ENCODE assay signal across 12 mouse cellular contexts in the genomic region with DNA sequence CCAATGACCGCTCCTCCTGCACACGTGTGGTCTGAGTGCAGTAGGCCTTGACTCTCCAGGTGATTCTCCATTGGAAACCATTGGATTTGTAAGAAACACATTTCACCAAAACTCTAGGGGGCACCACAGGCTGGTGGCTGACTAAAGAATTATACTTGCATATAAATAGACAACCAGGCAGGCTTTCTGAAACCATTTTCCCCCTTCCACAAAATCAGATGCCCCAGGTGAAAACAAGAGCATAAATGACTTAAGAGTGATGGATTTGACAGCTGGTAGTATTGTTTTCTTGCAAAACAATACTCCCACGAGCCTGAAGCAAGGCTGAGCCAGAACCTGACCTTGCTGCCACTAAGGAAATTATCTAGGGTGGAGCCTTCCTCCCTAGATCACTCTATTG. TPM values are rescaled to one million over a fixed set of nuclear protein-coding genes. Genes with fewer than 3 reads are reported as not detected.
A peak's percentile ranks its signal among the peaks of the same experiment; 100 is the strongest.
DNase-seq lines count a peak whose midpoint lies in the region; ATAC-seq and TF ChIP-seq lines count a peak whose summit lies in the region.
"Had no signal": no experiment of that assay in that cellular context is flagged by ENCODE, and none has a peak within 500 bp of the region (broad histone marks: within the 10 kb centered on the region; RNA-seq: fewer than 3 reads in every experiment).

No protein-coding gene starts in this region.

- DNase-seq in frontal cortex, postnatal 25 days (ENCODE audit: low spot score in 2 of 2): no peak
- peak; percentile 57 for DNase-seq in right cerebral cortex, adult 18-20 months
- DNase-seq in right cerebral cortex, postnatal 25 days: no peak
- DNase-seq in heart, postnatal 0 days (ENCODE audit: low spot score): peak; percentile 5
- no peak for DNase-seq in spleen, adult 12 weeks (ENCODE audit: low spot score)
- no peak for DNase-seq in thymus, adult 18-20 months
- no peak for DNase-seq in kidney, postnatal 10 days

- no peak; the same call in 1 of the 2 replicates for TF ChIP-seq CTCF in heart, postnatal 0 days (IDR thresholded peaks at IDR 0.05; ENCODE audit: low read depth)

- H3K4me1 ChIP-seq in heart, postnatal 0 days (ENCODE audit: control insufficient read depth, insufficient read depth): no peaks in the 10 kb centered on the region
- H3K4me1 ChIP-seq: embryonic facial prominence, embryonic 12.5 days had no signal

- peak; percentile 62 for ATAC-seq in frontal cortex, adult (ENCODE audit: low TSS enrichment)
- ATAC-seq in heart, postnatal 0 days (ENCODE audit: insufficient read depth, low read depth): peak; percentile 20; the same call in 1 of the 2 replicates

- no peaks in the 10 kb centered on the region for H3K9me3 ChIP-seq in heart, postnatal 0 days (replicated peaks; ENCODE audit: control insufficient read depth, low read length)
- H3K9me3 ChIP-seq: embryonic facial prominence, embryonic 12.5 days; G1E had no signal

- no peak overlapping the region for H3K27ac ChIP-seq in heart, postnatal 0 days (ENCODE audit: low read depth)
- H3K27ac ChIP-seq: embryonic facial prominence, embryonic 12.5 days had no signal

- no peaks in the 10 kb centered on the region for H3K27me3 ChIP-seq in heart, postnatal 0 days (ENCODE audit: control insufficient read depth, insufficient read depth, low read length)
- H3K27me3 ChIP-seq: embryonic facial prominence, embryonic 12.5 days had no signal

- no peaks in the 10 kb centered on the region for H3K36me3 ChIP-seq in heart, postnatal 0 days (replicated peaks; ENCODE audit: control insufficient read depth, insufficient read depth, low read length)
- H3K36me3 ChIP-seq: embryonic facial prominence, embryonic 12.5 days; G1E had no signal

- H3K4me2 ChIP-seq in heart, postnatal 0 days (ENCODE audit: low read depth, low read length): no peak overlapping the region
- H3K4me2 ChIP-seq: embryonic facial prominence, embryonic 12.5 days had no signal

- 47% methylated on average over 3 of the region's 3 CpGs for WGBS in heart, postnatal 0 days

- H3K4me3 ChIP-seq in heart, postnatal 0 days (ENCODE audit: low read depth, low read length): no peak overlapping the region
- H3K4me3 ChIP-seq: embryonic facial prominence, embryonic 12.5 days had no signal

- H3K9ac ChIP-seq in heart, postnatal 0 days (replicated peaks; ENCODE audit: low read depth, low read length): no peak overlapping the region
- H3K9ac ChIP-seq: embryonic facial prominence, embryonic 12.5 days had no signal

- no peak for TF ChIP-seq EP300 in heart, postnatal 0 days (IDR thresholded peaks at IDR 0.05; ENCODE audit: low read depth)

RNA-seq across cellular contexts. Expression of a gene that starts 39.2 kb away (rescaled TPM):
- total RNA-seq in heart, postnatal 0 days (2014; rRNA removed; ENCODE audit: low replicate concordance): not detected in 2 replicates
- 0.21 and 0.29 TPM in 2 replicates for polyA plus RNA-seq in heart, postnatal 0 days (2015; fragmentation: Nextera tagmentation; extraction: Ambion mirVana)
- total RNA-seq: G1E; hematopoietic stem cell, adult 5-6 weeks; megakaryocyte, adult 5-6 weeks had no signal
- polyA plus RNA-seq: G1E had no signal

RNA-seq across cellular contexts. Expression of a gene that starts 54.6 kb away (rescaled TPM):
- total RNA-seq in heart, postnatal 0 days (2014; rRNA removed; ENCODE audit: low replicate concordance): 14.1 and 14.2 TPM in 2 replicates
- 38.4 and 43.6 TPM in 2 replicates for polyA plus RNA-seq in heart, postnatal 0 days (2015; fragmentation: Nextera tagmentation; extraction: Ambion mirVana)

Comparison
In these comparisons a context has a peak if more than half of its experiments do, and no peak if none do; other contexts are left out.
1. DNase-seq: peak in right cerebral cortex, adult 18-20 months (single experiment) and heart, postnatal 0 days (single experiment); none in frontal cortex, postnatal 25 days (0 of 2), right cerebral cortex, postnatal 25 days (single experiment), spleen, adult 12 weeks (single experiment), thymus, adult 18-20 months (0 of 2) and kidney, postnatal 10 days (single experiment).